Mouse (Mus musculus) C2C12 (cell line): Measurements from ENCODE around the gene Abcc5. TPM values are rescaled to one million over a fixed set of nuclear protein-coding genes. Genes with fewer than 3 reads are reported as not detected.

ENCODE experiments used
- H3K27me3 ChIP-seq: one replicate; pipeline ENCODE4 v1.6.1; 2011; ENCODE audit not compliant: control insufficient read depth, insufficient read depth, insufficient read length
- H3K36me3 ChIP-seq: one replicate; pipeline ENCODE4 v1.6.1; 2011; ENCODE audit not compliant: control insufficient read depth, insufficient read depth
- H3K4me3 ChIP-seq: one replicate; pipeline ENCODE4 v1.5.1; 2011; ENCODE audit warnings: mild to moderate bottlenecking, control low read depth; ENCODE audit not compliant: poor library complexity, insufficient read depth, severe bottlenecking
- H3K79me2 ChIP-seq: one replicate; pipeline ENCODE4 v1.6.1; 2011; ENCODE audit not compliant: control insufficient read depth, insufficient read depth
- H3K79me3 ChIP-seq: one replicate; pipeline ENCODE4 v1.6.1; 2011; ENCODE audit warnings: low read depth, control low read depth
- H3ac ChIP-seq: one replicate; pipeline ENCODE3; 2011; ENCODE audit warnings: low read depth; ENCODE audit not compliant: control insufficient read depth, insufficient read length
- CEBPB ChIP-seq: IDR thresholded peaks from one replicate; pipeline ENCODE4 v1.6.1; 2011; ENCODE audit warnings: low read depth, mild to moderate bottlenecking, control low read depth, moderate library complexity
- CTCF ChIP-seq: IDR thresholded peaks from one replicate; pipeline ENCODE4 v1.5.1; 2011; ENCODE audit not compliant: control insufficient read depth, insufficient read depth, insufficient read length
- FOSL1 ChIP-seq: IDR thresholded peaks from one replicate; pipeline ENCODE4 v1.8.0; 2011; ENCODE audit warnings: mild to moderate bottlenecking, low read length; ENCODE audit not compliant: poor library complexity, insufficient read depth, severe bottlenecking
- MAX ChIP-seq: IDR thresholded peaks from one replicate; pipeline ENCODE4 v1.6.1; 2011; ENCODE audit warnings: mild to moderate bottlenecking, control low read depth
- MYOD1 ChIP-seq: IDR thresholded peaks from one replicate; pipeline ENCODE4 v1.6.1; 2011; ENCODE audit warnings: low read depth; ENCODE audit not compliant: control insufficient read depth, insufficient read length
- MYOG ChIP-seq: IDR thresholded peaks from one replicate; pipeline ENCODE4 v1.6.1; 2011; ENCODE audit not compliant: control insufficient read depth, insufficient read length; ENCODE audit errors: extremely low read depth
- USF1 ChIP-seq: IDR thresholded peaks from one replicate; pipeline ENCODE4 v1.6.1; 2011; ENCODE audit warnings: low read depth, mild to moderate bottlenecking, control low read depth, moderate library complexity
- polyA plus RNA-seq: library from polyadenylated mRNA; unstranded; fragments of >200 nt; fragmentation: generic; extraction: Trizol; gene quantifications from one replicate; pipeline ENCODE4 v1.2.1, GENCODE M21; 2012; ENCODE audit warnings: missing spikeins

Gene Abcc5
- polyA plus RNA-seq, 1 experiment = 25.8 TPM

DNA sequence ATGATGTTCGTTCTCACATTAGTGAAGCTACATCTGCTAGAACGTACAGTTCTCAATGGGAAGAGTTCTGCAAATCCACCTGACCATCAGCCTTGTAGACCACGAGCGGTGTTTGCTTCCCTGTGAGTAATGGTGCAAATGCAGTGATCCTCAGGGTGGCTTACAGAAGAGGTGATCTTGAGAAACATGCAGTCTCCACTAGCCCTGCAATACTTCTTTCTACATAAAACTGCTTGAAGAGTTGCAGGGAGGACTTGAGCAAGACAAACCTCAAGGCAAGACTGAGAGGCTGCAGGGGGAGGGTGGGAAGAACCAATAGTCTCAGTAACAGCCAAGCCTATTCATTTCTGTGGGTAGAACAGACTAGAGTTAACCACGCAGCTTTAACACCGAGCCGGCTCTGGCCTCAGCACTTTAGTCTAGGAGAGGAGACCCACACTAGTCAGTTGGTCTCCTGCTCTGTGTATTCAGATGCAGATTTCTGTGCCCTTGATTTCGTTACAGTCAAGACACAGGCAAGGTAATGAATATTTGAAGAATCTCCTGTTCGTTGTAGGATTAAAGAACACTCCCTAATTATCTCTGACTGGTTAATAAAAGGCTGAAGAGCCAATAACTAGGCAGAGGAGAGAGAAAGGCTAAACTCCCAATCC lies 66.4 kb downstream of the Abcc5 start:
- H3K36me3 ChIP-seq = peaks cover 67% of the 10 kb centered on the region

DNA sequence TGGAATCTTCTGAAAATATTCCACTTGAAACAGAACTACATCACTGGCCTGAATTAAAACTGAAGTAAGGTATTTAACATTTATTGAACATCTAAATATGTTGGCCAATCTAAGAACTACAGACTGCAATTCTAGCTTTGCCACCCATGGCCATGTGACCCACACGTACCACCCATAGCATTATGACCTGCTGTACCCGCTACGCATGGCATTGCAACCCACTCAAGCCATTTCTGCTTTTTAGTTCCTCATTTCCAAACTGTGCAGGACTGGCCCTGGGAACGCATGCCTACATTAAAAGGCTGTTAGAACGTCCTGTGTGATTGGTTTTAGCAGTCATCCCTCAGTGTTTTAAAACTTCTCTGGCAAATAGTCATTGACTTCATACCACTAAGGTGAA lies 68.4 kb downstream of the Abcc5 start:
- H3K36me3 ChIP-seq = peaks cover 61% of the 10 kb centered on the region
- H3K4me3 ChIP-seq = no peak overlapping the region
- H3K79me2 ChIP-seq = no peaks in the 10 kb centered on the region
- H3K79me3 ChIP-seq = no peaks in the 10 kb centered on the region
- TF ChIP-seq MAX (no peak), MYOG (no peak), MYOD1 (no peak), CEBPB (no peak), CTCF (no peak), FOSL1 (no peak), USF1 (no peak)
- no peaks in the 10 kb centered on the region for H3K27me3 ChIP-seq
- no peak overlapping the region for H3ac ChIP-seq

More for the DNA sequence above, 66.4 kb downstream of the Abcc5 start:
- Histone ChIP-seq H3K79me2 (no peaks in the 10 kb centered on the region), H3K27me3 (no peaks in the 10 kb centered on the region), H3ac (no peak overlapping the region), H3K4me3 (no peak overlapping the region), H3K79me3 (no peaks in the 10 kb centered on the region)
- TF ChIP-seq USF1 = no peak
- TF ChIP-seq MYOG = no peak
- TF ChIP-seq MAX = no peak
- TF ChIP-seq CTCF = no peak
- no peak for TF ChIP-seq FOSL1
- TF ChIP-seq CEBPB = no peak
- TF ChIP-seq MYOD1 = no peak

GRCm38 (mm10) chr16:20354762-20355161 lies 71.4 kb downstream of the Abcc5 start:
- Histone ChIP-seq H3K79me3 (no peaks in the 10 kb centered on the region), H3K4me3 (no peak overlapping the region), H3K27me3 (no peaks in the 10 kb centered on the region), H3K79me2 (no peaks in the 10 kb centered on the region), H3K36me3 (peaks cover 59% of the 10 kb centered on the region), H3ac (no peak overlapping the region)
- TF ChIP-seq MAX (peak; percentile 40), CTCF (no peak), USF1 (peak; percentile 47), MYOG (no peak), MYOD1 (peak; percentile 97), CEBPB (no peak), FOSL1 (no peak)

DNA sequence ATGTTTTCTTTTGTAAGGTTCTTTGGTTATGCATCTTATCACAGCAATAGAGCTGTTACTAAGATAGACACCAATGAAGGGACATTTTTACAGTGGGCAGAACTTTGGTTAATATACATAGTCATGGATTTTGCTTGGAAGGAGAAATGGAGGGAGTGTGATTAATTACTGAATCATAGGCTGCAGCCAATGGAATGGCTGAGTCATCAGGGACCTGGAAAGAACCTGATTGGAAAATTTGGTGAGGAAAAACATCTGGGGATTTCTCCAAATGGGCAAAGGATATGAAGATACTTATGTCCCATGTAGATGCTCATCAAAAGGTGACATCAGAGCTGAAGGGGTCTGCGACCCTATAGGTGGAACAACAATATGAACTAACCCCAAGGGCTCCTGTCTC lies 72.2 kb downstream of the Abcc5 start:
- H3K36me3 ChIP-seq = peaks cover 58% of the 10 kb centered on the region

DNA sequence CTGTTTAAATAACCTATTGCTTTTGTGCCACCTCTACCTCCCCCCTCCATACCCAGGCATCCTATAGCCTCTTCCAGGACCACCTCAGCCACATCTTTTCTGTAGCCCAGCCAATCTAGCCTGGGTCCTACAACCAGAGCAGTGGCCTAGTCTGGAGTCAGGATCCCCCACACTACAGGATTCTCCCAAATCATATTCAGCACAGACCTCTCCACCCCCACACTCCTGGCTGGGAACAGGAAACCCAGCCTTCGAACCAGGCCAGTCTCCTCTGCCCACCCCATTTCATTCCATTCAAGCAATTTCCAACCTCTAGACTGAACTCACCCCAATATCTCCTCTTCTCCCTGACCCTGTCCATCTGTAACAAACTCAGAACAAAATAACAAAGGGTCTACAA lies 80.7 kb downstream of the Abcc5 start:
- no peaks in the 10 kb centered on the region for H3K27me3 ChIP-seq
- H3K79me3 ChIP-seq = no peaks in the 10 kb centered on the region
- H3K79me2 ChIP-seq = no peaks in the 10 kb centered on the region
- H3ac ChIP-seq = no peak overlapping the region
- H3K36me3 ChIP-seq = peaks cover 54% of the 10 kb centered on the region
- no peak for TF ChIP-seq USF1
- no peak for TF ChIP-seq FOSL1
- TF ChIP-seq MYOG = no peak
- TF ChIP-seq MAX = no peak
- TF ChIP-seq MYOD1 = no peak
- no peak for TF ChIP-seq CTCF
- TF ChIP-seq CEBPB = no peak
- no peak overlapping the region for H3K4me3 ChIP-seq

More for the DNA sequence above, 72.2 kb downstream of the Abcc5 start:
- Histone ChIP-seq H3K4me3 (no peak overlapping the region), H3K27me3 (no peaks in the 10 kb centered on the region), H3K79me3 (no peaks in the 10 kb centered on the region), H3ac (no peak overlapping the region), H3K79me2 (no peaks in the 10 kb centered on the region)
- TF ChIP-seq CEBPB (no peak), FOSL1 (peak; percentile 60)

- TF ChIP-seq MYOD1 = no peak
- TF ChIP-seq CEBPB = no peak
- no peak for TF ChIP-seq CTCF
- TF ChIP-seq FOSL1 = no peak
- no peak for TF ChIP-seq MYOG
- TF ChIP-seq MAX = no peak
- TF ChIP-seq USF1 = no peak
- no peaks in the 10 kb centered on the region for H3K79me3 ChIP-seq
- H3K27me3 ChIP-seq = no peaks in the 10 kb centered on the region
- H3K79me2 ChIP-seq = no peaks in the 10 kb centered on the region
- H3ac ChIP-seq = no peak overlapping the region
- H3K36me3 ChIP-seq = peaks cover 74% of the 10 kb centered on the region
- H3K4me3 ChIP-seq = no peak overlapping the region
These were observed 87.6 kb downstream of the Abcc5 start for GRCm38 (mm10) chr16:20338616-20339015.
